Mouse (Mus musculus): ENCODE data around the gene Rab8a.

DNA sequence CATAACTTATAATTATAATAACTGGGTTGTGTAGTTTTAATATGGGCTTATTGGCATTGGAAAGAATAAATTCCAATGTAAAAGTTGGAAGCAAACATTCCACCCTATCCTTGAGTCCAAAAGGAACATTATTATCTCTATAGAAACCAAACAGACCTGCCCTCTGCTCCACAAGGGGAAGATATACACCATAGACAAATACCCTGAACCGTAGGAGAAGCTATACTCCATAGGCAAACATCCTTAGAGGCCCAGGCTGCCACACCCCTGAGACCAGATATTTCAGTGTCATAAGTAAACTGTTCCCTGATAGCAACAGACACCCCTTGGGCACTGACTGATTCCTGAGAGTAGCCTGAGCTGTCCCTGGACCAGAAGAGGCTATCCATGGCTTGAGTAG lies 33.2 kb upstream of the Rab8a start:
- no peak for TF ChIP-seq CTCF (IDR thresholded peaks at IDR 0.05; ENCODE audit: low read depth)
- TF ChIP-seq EP300 (optimal IDR thresholded peaks at IDR 0.05), result no peak
